Mouse (Mus musculus): ENCODE measurements around the gene Arhgdib.

GRCm38 (mm10) chr6:136979274-136980082 is 37.8 kb upstream of the Arhgdib start:
- TF ChIP-seq CTCF (conservative IDR thresholded peaks at IDR 0.05 in 1 of 2, IDR thresholded peaks at IDR 0.05 in 1 of 2; ENCODE audit: low read depth in 2 of 2, low read length in 2 of 2) (no peak), HCFC1 (IDR thresholded peaks at IDR 0.05; ENCODE audit: low read depth, low read length) (no peak)
